Mouse (Mus musculus): ENCODE measurements around the gene Mansc4. TPM values are rescaled to one million over a fixed set of nuclear protein-coding genes. Genes with fewer than 3 reads are reported as not detected.

The Mansc4 gene
- total and polyA plus RNA-seq, 3 experiments, result not detected

DNA sequence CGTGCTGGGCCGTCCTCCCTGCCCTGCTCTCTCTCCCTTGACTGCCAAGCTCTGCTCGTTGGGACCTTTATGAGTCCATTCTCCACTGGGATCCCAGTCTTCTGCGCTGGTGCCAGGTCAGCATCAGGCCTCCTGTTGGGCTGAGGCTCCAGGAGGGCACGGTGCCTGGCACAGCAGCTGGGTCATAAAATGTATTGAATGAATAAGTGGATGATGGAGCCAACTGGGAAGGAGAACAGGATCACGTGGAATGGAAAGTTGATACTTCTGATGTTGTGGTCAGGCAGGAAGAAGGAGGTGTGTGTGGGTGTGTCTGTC lies 21.9 kb downstream of the Mansc4 start:
- TF ChIP-seq GATA1 (IDR thresholded peaks at IDR 0.05; ENCODE audit: borderline replicate concordance, low read length) (no peak), TAL1 (conservative IDR thresholded peaks at IDR 0.05; ENCODE audit: low read depth, low read length) (no peak), GATA2 (IDR thresholded peaks at IDR 0.05; ENCODE audit: borderline replicate concordance, low read depth, low read length) (no peak)
- no peaks in the 10 kb centered on the region for H3K9me3 ChIP-seq (replicated peaks)
- no peak for ATAC-seq (ENCODE audit: extremely low read depth, insufficient number of reproducible peaks, low FRiP score, poor library complexity, severe bottlenecking)

DNA sequence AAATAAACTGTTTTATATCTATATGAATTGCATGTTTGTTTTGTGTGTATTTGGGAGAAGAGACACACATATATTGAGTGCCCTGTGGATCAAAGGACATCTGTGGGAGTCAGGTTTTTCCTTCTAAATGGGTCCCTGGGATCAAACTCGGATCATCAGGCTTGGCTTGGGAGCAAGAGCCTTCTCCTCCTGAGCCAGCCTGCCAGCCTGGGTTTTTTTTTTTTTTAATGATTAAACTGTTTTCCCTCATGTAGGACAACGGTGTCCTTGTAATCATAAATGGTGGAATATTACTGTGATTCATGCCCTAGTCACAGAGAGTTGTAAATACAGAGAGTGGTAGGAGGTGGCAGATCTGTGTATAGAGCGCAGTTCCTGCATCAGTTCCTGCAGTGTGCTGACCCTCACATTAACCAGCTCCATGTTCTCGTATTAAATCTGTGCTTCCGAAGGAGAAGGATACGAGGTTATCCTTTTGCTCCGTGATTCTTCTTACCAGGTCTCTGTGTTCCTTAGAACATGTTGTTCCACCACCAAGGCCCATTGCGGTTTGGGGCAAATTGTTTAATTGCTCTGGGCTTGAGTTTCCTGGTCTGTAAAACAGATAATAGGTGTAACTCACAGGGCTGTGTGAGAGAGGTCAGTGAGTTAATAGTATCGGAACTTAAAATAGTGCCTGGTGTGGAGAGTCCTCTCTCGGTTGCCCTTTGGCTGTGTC lies 22.4 kb downstream of the Mansc4 start:
- no peaks in the 10 kb centered on the region for H3K4me1 ChIP-seq (ENCODE audit: insufficient read depth, low read depth, low read length)
- H3K4me3 ChIP-seq (ENCODE audit: low read depth, low read length), result no peak overlapping the region
- no peak for ATAC-seq (ENCODE audit: extremely low read depth, insufficient number of reproducible peaks, low FRiP score, poor library complexity, severe bottlenecking)
- H3K27me3 ChIP-seq (ENCODE audit: insufficient read depth, low read length), result no peaks in the 10 kb centered on the region
- TF ChIP-seq TAL1 (conservative IDR thresholded peaks at IDR 0.05; ENCODE audit: low read depth, low read length), result no peak
- TF ChIP-seq GATA2 (IDR thresholded peaks at IDR 0.05; ENCODE audit: borderline replicate concordance, low read depth, low read length), result no peak
- TF ChIP-seq POLR2AphosphoS5 (IDR thresholded peaks at IDR 0.05; ENCODE audit: insufficient replicate concordance, low read depth, low read length), result no peak
- no peak for TF ChIP-seq GATA1 (IDR thresholded peaks at IDR 0.05; ENCODE audit: borderline replicate concordance, low read length)
- TF ChIP-seq CTCF (IDR thresholded peaks at IDR 0.05; ENCODE audit: low read depth, low read length), result no peak
- DNase-seq (ENCODE audit: low spot score), result no peak
- H3K9me3 ChIP-seq (replicated peaks), result no peaks in the 10 kb centered on the region
- peaks cover 88% of the 10 kb centered on the region for H3K36me3 ChIP-seq (replicated peaks)

More for the DNA sequence above, 21.9 kb downstream of the Mansc4 start:
- H3K4me1 ChIP-seq (ENCODE audit: insufficient read depth, low read depth, low read length), result no peaks in the 10 kb centered on the region
- peaks cover 87% of the 10 kb centered on the region for H3K36me3 ChIP-seq (replicated peaks)
- no peak for DNase-seq (ENCODE audit: low spot score)
- no peak overlapping the region for H3K4me3 ChIP-seq (ENCODE audit: low read depth, low read length)
- H3K27me3 ChIP-seq (ENCODE audit: insufficient read depth, low read length), result no peaks in the 10 kb centered on the region

DNA sequence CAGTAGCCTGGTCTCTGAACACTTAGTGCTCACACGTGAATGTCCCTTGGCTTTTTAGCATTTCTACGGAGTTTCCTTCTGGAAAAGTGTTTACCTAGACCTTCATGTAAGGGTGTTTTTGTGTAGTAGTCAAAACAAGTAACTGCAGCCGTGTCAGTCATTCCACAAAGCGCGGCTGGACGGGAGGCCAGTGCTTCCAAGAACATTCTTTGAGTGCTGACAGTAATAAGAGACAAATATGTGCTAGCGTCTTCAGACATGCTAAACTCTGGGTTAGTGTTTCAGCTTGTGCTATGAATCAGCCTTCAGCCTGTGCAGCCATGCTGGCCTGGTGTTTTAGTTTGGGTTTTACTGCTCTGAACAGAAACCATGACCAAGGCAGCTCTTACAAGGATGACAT lies 24.1 kb downstream of the Mansc4 start:
- DNase-seq (ENCODE audit: low spot score), result no peak
- Histone ChIP-seq H3K9me3 (replicated peaks) (no peaks in the 10 kb centered on the region), H3K36me3 (replicated peaks) (peaks cover 89% of the 10 kb centered on the region), H3K4me3 (ENCODE audit: low read depth, low read length) (no peak overlapping the region), H3K4me1 (ENCODE audit: insufficient read depth, low read depth, low read length) (no peaks in the 10 kb centered on the region), H3K27me3 (ENCODE audit: insufficient read depth, low read length) (no peaks in the 10 kb centered on the region)
- TF ChIP-seq POLR2AphosphoS5 (IDR thresholded peaks at IDR 0.05; ENCODE audit: insufficient replicate concordance, low read depth, low read length) (no peak), CTCF (IDR thresholded peaks at IDR 0.05; ENCODE audit: low read depth, low read length) (no peak), GATA1 (IDR thresholded peaks at IDR 0.05; ENCODE audit: borderline replicate concordance, low read length) (no peak), GATA2 (IDR thresholded peaks at IDR 0.05; ENCODE audit: borderline replicate concordance, low read depth, low read length) (no peak), TAL1 (conservative IDR thresholded peaks at IDR 0.05; ENCODE audit: low read depth, low read length) (no peak)
- no peak for ATAC-seq (ENCODE audit: extremely low read depth, insufficient number of reproducible peaks, low FRiP score, poor library complexity, severe bottlenecking)

DNA sequence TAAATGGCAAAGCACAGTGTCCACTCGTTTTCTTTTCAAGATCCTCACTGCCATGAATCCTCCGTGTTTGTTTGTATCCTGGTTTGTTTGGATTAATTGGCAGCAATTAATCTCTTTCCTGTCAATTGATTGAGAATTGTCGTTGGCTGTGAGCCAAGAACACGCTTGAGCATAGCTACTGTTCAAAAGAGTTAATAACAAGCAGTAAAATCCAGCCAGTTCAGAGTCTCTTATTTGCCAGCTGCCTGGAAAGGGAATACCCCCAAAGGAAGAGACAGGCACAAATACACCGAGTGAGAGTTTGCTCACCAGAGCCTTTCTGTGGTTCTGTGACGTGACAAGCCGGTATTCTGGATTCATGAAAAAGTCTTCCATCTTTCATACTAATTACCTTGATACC lies 24.8 kb downstream of the Mansc4 start:
- no peaks in the 10 kb centered on the region for H3K27me3 ChIP-seq (ENCODE audit: insufficient read depth, low read length)
- no peaks in the 10 kb centered on the region for H3K9me3 ChIP-seq (replicated peaks)
- peaks cover 88% of the 10 kb centered on the region for H3K36me3 ChIP-seq (replicated peaks)
- no peak for TF ChIP-seq POLR2AphosphoS5 (IDR thresholded peaks at IDR 0.05; ENCODE audit: insufficient replicate concordance, low read depth, low read length)
- TF ChIP-seq GATA2 (IDR thresholded peaks at IDR 0.05; ENCODE audit: borderline replicate concordance, low read depth, low read length), result no peak
- no peak for TF ChIP-seq CTCF (IDR thresholded peaks at IDR 0.05; ENCODE audit: low read depth, low read length)
- TF ChIP-seq GATA1 (IDR thresholded peaks at IDR 0.05; ENCODE audit: borderline replicate concordance, low read length), result no peak
- TF ChIP-seq TAL1 (conservative IDR thresholded peaks at IDR 0.05; ENCODE audit: low read depth, low read length), result no peak
- DNase-seq (ENCODE audit: low spot score) (no peak), ATAC-seq (ENCODE audit: extremely low read depth, insufficient number of reproducible peaks, low FRiP score, poor library complexity, severe bottlenecking) (no peak)
- no peak overlapping the region for H3K4me3 ChIP-seq (ENCODE audit: low read depth, low read length)
- H3K4me1 ChIP-seq (ENCODE audit: insufficient read depth, low read depth, low read length), result no peaks in the 10 kb centered on the region

DNA sequence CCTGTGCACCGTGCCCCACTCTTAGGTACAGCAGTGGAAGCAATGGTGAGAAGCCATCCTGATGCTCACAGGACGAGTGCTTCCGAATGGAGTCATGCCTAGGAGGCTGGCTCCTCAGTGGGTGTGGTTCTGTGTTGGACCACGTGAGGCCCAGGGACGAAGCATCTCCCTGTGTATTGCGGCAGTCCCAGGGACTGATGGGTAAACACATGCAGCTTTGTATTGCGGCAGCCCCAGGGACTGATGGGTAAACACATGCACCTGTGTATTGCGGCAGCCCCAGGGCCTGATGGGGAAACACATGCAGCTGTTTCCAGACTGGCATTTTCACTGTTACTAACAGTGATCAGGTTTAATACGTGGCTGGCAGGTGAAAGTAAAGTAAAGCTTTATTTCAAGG lies 25.2 kb downstream of the Mansc4 start:
- no peak for DNase-seq (ENCODE audit: low spot score)
- no peak for TF ChIP-seq TAL1 (conservative IDR thresholded peaks at IDR 0.05; ENCODE audit: low read depth, low read length)
- no peak for TF ChIP-seq CTCF (IDR thresholded peaks at IDR 0.05; ENCODE audit: low read depth, low read length)
- no peak for TF ChIP-seq POLR2AphosphoS5 (IDR thresholded peaks at IDR 0.05; ENCODE audit: insufficient replicate concordance, low read depth, low read length)
- no peak for TF ChIP-seq GATA2 (IDR thresholded peaks at IDR 0.05; ENCODE audit: borderline replicate concordance, low read depth, low read length)
- no peak for TF ChIP-seq GATA1 (IDR thresholded peaks at IDR 0.05; ENCODE audit: borderline replicate concordance, low read length)
- ATAC-seq (ENCODE audit: extremely low read depth, insufficient number of reproducible peaks, low FRiP score, poor library complexity, severe bottlenecking), result no peak
- Histone ChIP-seq H3K9me3 (replicated peaks) (no peaks in the 10 kb centered on the region), H3K27me3 (ENCODE audit: insufficient read depth, low read length) (no peaks in the 10 kb centered on the region), H3K4me3 (ENCODE audit: low read depth, low read length) (no peak overlapping the region), H3K36me3 (replicated peaks) (peaks cover 88% of the 10 kb centered on the region), H3K4me1 (ENCODE audit: insufficient read depth, low read depth, low read length) (no peaks in the 10 kb centered on the region)

DNA sequence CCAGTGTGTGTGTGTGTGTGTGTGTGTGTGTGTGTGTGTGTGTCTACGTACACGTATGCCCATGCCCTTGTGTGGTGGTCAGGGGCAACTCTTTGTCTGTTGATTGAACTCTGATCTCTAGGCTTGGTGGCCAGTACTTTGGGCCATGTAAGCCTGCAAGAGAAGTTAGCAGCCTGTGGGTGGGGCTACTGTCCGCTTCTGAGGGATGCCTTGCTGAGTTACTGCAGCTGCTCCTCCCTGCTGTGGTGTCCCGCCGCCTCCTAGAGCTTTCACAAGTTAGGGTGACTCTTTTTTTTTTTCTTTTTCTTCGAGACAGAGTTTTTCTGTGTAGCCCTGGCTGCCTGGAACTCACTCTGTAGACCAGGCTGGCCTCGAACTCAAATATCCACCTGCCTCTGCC lies 27.5 kb downstream of the Mansc4 start:
- ATAC-seq (ENCODE audit: extremely low read depth, insufficient number of reproducible peaks, low FRiP score, poor library complexity, severe bottlenecking) (no peak), DNase-seq (ENCODE audit: low spot score) (no peak)
- Histone ChIP-seq H3K9me3 (replicated peaks) (no peaks in the 10 kb centered on the region), H3K4me3 (ENCODE audit: low read depth, low read length) (no peak overlapping the region), H3K4me1 (ENCODE audit: insufficient read depth, low read depth, low read length) (no peaks in the 10 kb centered on the region), H3K36me3 (replicated peaks) (peaks cover 94% of the 10 kb centered on the region), H3K27me3 (ENCODE audit: insufficient read depth, low read length) (no peaks in the 10 kb centered on the region)
- TF ChIP-seq CTCF (IDR thresholded peaks at IDR 0.05; ENCODE audit: low read depth, low read length) (no peak), GATA1 (IDR thresholded peaks at IDR 0.05; ENCODE audit: borderline replicate concordance, low read length) (no peak), TAL1 (conservative IDR thresholded peaks at IDR 0.05; ENCODE audit: low read depth, low read length) (no peak), POLR2AphosphoS5 (IDR thresholded peaks at IDR 0.05; ENCODE audit: insufficient replicate concordance, low read depth, low read length) (no peak), GATA2 (IDR thresholded peaks at IDR 0.05; ENCODE audit: borderline replicate concordance, low read depth, low read length) (no peak)

Measured in G1E (cell line).